Mouse (Mus musculus): ENCODE data around the gene B4galnt3. TPM values are rescaled to one million over a fixed set of nuclear protein-coding genes. Genes with fewer than 3 reads are reported as not detected.

Gene B4galnt3
- total RNA-seq, 1 experiment from 2014 or later = 8.0 TPM

- DNase-seq = peak; percentile 12
These were observed 20.2 kb downstream of the B4galnt3 start for GRCm38 (mm10) chr6:120274181-120274580.

- DNase-seq = no peak
These were observed 30.2 kb downstream of the B4galnt3 start for GRCm38 (mm10) chr6:120264151-120264550.

DNA sequence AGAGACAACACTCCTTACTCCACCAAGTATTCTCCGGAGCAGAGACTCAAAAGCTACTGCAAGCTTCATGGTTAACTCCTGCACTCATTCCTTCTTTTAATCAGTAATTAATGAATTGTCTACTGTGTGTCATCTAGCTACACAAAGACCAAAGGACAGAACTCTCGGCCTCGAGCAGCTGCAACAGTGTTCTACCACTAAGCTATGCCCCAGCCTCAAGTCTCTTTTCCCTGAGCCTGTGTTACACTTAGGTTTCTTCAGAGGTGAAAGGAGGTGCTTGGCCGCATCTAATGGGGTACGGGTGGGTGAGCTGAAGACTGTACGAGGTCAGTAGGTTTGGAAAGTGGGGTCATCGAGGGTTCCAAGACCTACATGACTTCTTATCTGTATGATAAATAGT lies 30.8 kb downstream of the B4galnt3 start:
- DNase-seq = no peak

DNA sequence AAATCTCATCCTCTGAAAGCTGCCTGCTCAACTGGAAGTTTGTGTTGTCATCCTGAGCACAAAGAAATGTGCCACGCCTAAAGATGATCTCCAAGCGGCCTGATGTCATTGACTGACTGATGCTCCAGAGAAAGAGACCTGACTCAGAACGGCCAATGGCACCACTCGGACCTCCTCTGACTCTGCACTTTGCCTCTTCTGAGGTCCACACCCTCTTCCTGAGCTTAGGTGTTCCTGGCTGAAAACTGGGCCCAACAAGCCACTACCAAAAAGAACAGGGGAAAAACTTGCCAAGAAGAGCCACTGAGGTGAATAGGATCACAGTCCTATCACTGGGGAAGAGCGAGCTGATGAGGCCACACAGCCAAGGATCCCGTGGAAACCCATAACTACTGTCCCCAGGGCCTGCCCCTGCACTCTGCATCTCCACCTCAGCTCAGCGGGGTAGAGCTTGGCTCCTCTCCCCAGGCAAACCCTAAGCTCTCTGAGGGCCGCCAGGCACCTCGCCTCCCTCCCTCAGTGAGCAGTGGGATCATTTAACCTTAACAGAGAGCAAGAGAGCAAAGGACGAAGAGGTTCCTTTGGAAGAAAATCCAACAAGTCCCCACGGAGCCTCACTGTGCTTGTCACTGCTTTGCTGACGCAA lies 31.4 kb downstream of the B4galnt3 start:
- no peak for DNase-seq

DNA sequence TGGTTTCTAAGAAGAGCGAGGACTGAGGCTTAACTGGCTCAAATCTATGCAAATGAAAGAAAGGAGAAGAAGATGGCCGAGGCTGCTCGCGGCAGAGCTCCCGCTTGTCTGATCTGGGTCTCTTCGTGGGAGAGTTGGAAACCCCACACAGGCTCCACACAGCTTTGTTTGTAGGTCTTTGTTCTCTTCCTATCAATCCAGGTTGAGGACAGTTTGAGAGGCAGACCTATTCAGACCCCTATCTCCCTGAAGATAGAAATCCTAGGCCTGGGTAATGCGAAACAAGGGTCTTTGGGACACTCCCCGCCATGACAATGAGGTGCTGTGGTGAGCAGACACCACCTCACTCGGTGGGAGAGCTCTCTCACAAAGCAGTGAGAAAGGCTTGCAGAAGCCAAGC lies 34.9 kb downstream of the B4galnt3 start:
- no peak for DNase-seq

DNA sequence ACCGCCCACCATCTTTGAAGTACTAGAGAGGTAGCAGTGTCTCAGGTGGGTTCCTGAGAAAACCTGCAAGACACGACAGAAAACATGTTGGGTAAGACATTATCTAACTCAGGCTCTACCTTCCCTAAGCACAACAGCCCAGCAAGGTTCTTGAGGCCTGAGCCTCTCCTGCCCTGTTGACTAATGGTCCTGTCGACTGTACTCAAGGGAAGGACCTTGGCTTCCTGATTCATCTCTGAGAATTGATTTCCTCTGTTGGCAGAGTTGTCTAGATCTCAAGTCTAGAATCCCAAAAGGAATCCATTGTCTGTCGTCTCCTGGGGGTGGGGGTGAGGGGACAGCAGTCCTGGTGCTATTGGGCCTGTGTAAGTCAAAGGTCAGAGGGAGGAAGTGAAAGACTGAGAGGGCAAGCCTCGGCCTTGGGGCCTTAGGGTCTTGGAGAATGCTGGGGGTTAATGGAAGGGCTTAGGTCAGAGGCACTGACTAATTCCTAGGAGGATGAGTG lies 37.9 kb downstream of the B4galnt3 start:
- DNase-seq = no peak

- DNase-seq = no peak
These were observed 38.7 kb downstream of the B4galnt3 start for GRCm38 (mm10) chr6:120255701-120256100.

DNA sequence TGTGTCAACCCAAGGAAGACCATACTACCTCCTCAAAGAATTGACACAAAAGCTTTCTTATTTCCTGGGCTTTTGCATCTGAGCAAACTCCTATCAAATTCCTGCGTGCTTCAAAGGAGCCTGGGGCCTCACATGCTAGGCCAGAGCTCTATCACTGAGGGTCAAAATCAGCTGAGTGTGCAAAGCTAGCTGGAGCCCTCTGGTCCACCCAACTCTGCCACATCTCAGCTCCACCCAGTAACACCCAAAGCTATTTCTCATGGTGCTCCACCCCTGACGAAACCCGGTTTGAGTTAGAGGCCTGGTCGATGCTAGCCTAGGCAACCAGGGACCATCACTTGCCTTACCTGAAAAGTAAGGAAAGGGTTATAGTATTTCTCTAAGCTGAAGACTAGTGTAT lies 39.2 kb downstream of the B4galnt3 start:
- DNase-seq = no peak

DNA sequence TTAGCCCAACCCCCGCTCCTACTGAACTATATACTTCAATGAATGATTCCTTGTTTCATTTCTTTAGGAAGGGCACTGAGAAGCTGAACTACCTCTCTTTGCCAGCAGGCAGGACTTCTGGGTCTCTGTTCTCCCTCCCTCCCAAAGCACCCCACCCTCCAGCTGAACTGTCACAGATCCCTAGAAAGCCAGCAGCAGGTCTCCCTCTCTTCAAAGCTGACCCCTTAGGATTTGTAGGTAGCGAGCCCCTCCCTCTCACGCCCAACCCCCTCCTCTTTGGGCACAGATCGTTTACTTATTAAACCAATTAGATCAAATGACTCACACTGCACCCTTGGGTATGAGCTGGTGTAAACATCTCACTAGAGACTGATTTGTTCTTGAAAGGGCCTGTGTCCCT lies 39.7 kb downstream of the B4galnt3 start:
- DNase-seq = no peak

DNA sequence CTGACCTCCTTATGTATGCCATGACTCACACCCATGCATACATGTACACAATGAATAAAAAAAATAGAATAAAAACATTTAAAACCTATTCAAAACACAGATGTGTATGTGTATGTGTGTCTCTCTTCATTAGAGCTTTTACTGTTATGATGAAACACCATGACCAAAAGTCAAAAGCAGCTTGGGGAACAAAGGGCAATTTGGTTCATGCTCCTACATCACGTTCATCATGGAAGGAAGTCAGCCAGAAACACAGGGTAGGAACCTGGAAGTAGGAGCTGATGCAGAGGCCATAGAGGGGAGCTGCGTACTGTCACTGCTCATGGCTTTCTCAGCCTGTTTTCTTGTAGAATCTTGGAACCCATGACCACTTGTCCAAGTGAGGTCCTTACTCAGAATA lies 41.6 kb downstream of the B4galnt3 start:
- no peak for DNase-seq

- DNase-seq = no peak
These were observed 43.3 kb downstream of the B4galnt3 start for GRCm38 (mm10) chr6:120251010-120251409.

DNA sequence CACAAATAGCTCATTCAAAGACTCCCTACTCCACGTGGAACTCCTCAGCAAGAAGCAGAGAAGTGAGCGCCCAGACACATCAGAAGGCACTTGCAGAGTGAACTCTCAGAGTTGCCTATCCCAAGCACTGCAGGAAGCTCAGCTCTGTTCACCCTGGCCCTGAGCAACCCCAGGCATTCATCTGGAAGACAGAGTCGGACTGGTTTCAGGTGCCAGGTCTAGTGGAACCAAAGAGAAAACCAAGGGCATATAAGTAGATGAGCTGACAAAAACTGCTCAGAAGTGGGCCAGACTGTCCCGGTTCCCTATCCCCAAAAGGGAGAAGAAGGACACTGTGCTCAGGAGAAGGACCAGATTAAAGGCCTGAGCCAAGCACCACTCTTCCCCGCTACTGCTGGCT lies 44.5 kb downstream of the B4galnt3 start:
- DNase-seq = no peak

DNA sequence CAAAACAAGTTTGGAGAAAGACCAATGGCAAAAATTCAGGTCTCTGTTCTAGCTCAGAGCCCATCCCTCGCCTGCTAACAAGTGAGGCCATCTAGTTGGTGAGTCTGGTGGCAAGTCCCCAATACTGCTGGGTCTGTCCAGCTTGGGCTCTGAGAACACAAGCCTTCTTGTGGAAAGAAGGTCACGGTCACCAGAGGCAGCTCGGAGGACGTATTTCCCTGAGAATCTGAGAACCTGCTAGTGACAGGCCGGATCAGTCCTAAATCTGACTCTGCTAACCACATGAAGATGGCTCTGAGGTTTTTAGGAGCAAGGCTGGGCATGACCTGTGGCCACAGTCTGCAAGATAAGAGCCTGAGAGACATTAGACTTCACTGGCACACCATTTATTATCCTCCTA lies 47.7 kb downstream of the B4galnt3 start:
- no peak for DNase-seq

- DNase-seq = no peak
These were observed 51.1 kb downstream of the B4galnt3 start for GRCm38 (mm10) chr6:120243250-120243649.

- DNase-seq = no peak
These were observed 51.8 kb downstream of the B4galnt3 start for GRCm38 (mm10) chr6:120242530-120242929.

- DNase-seq = no peak
These were observed 52.9 kb downstream of the B4galnt3 start for GRCm38 (mm10) chr6:120241453-120241852.

GRCm38 (mm10) chr6:120240461-120240860 lies 53.9 kb downstream of the B4galnt3 start:
- no peak for DNase-seq

- no peak for DNase-seq
These were observed 58.5 kb downstream of the B4galnt3 start for GRCm38 (mm10) chr6:120235874-120236273.

DNA sequence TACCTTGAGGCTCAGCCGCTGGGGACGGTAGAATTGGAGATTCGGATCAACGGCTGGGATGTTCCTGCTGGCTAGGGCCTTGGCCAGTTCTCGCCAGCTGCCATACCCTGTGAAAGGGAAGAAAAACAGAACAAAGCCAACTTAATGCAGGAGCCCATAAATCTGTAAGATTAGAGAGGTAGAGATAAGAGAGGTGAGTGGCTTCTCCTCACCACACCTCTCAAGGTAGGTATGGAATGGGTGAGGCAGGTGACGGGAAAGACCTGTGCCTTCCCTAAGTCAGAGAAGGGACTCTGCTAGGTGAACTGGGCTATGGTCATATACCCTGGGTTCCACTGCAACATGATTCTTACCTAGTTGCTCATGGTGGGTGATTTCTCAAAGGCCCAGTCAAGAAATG lies 61.5 kb downstream of the B4galnt3 start:
- no peak for DNase-seq

DNA sequence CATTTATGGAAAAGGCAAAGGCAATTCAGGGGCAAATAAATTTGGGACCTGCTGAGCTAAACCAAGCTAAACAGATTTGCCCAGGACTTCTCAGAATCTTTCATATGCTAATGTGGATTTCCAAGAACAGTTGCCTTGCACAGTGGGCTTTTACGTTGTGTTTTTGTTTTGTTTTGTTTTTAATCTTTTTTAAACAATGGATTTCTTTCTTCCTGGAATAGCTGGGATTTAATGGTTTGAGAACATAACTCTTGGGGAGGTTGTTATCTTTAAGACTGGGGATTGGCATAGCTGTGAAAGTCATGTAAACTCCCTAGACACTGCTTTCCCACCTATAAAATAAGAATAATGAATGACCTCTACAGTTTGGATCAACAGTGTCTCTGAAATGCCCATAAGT lies 63.9 kb downstream of the B4galnt3 start:
- no peak for DNase-seq

- no peak for DNase-seq
These were observed 64.6 kb downstream of the B4galnt3 start for GRCm38 (mm10) chr6:120229806-120230205.

DNA sequence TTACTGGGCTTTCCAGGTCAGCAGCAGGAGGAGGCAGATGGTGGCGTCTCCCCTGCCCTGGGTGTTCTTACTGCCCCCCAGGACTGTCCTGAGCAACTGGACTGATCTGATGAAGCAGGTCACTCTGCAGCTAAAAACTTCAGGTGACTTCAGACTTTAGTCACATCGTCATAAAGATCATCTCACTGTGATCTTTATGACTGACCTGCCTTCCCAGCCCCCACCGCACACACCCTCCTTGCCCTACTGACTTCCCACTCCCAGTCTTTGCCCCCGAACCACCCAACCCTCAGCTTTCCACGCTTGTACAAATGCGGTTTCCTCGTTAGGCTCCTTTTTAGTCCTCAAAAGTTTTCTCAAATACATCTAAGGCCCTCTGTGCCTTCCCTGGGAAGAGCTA lies 67.3 kb downstream of the B4galnt3 start:
- DNase-seq = no peak

DNA sequence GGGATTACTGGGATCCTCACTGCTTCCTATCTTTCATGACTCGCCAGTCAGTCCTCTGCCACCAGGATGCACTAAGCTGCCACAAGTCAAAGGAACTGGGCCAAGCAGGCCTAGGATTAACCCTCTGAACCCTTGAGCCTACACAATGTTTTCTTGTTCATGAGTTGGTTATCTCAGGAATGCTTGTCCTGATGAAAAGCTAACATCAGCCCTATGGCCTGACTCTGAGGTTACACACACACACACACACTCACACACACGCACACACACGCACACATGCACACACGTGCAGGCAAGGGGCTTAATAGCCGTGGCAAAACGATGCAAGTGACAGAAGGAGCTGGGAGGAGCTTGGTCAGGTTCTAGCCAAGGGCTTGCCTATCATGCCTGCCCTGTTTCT lies 69.0 kb downstream of the B4galnt3 start:
- no peak for DNase-seq

DNA sequence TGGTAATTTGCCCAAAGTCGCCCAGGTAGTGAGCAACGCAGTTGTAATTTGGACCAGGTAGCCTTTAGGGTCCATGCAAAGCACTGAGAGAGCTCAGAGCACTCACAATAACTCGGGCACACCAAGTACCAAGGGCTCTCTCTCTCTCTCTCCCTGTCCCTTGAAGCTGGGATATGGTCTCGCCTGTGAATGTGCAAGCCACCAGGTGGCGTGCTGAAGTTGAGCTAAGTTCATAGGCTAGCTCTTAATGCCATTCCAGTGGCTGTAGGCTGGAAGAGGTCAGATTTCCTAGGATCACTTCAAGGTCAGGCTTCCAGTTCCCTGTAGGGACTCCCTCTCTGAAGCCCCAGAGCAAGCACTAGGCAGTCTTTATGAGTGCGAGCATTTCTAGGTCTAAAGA lies 71.7 kb downstream of the B4galnt3 start:
- peak; percentile 77 for DNase-seq

GRCm38 (mm10) chr6:120219281-120219680 lies 75.1 kb downstream of the B4galnt3 start:
- DNase-seq = no peak

All from adrenal gland, postnatal 25 days (tissue).